Mouse (Mus musculus) ES-Bruce4 (cell line): ENCODE results near the gene Cilp2. TPM values are rescaled to one million over a fixed set of nuclear protein-coding genes. Genes with fewer than 3 reads are reported as not detected.

Experiments used
- H3K27ac ChIP-seq: 2 replicates; pipeline ENCODE4 v1.5.1; 2012; ENCODE audit warnings: low read length, inconsistent platforms; ENCODE audit not compliant: insufficient read depth
- H3K27me3 ChIP-seq: 2 replicates; pipeline ENCODE4 v1.6.1; 2012; ENCODE audit warnings: mild to moderate bottlenecking, low read length, inconsistent platforms; ENCODE audit not compliant: control insufficient read depth, poor library complexity, insufficient read depth, severe bottlenecking
- H3K36me3 ChIP-seq: 2 replicates; pipeline ENCODE4 v1.6.1; 2012; ENCODE audit warnings: inconsistent platforms, mild to moderate bottlenecking, low read length, moderate library complexity; ENCODE audit not compliant: control insufficient read depth, poor library complexity, insufficient read depth, severe bottlenecking
- H3K4me1 ChIP-seq: one replicate; pipeline ENCODE4 v1.8.1; 2011; ENCODE audit warnings: low read length; ENCODE audit not compliant: control insufficient read depth, insufficient read depth
- H3K4me3 ChIP-seq: 2 replicates; pipeline ENCODE4 v1.5.1; 2011; ENCODE audit warnings: low read depth, mild to moderate bottlenecking, low read length
- H3K9ac ChIP-seq: 2 replicates; pipeline ENCODE4 v1.6.1; 2012; ENCODE audit warnings: low read depth, mild to moderate bottlenecking, inconsistent platforms; ENCODE audit not compliant: poor library complexity, severe bottlenecking
- H3K9me3 ChIP-seq: replicated peaks from 2 replicates; pipeline ENCODE4 v1.6.1; 2012; ENCODE audit warnings: mild to moderate bottlenecking, low read length, inconsistent platforms; ENCODE audit not compliant: control insufficient read depth, poor library complexity, insufficient read depth, severe bottlenecking
- CTCF ChIP-seq: IDR thresholded peaks from one replicate; pipeline ENCODE4 v1.8.1; 2011; ENCODE audit warnings: low read depth, low read length
- EP300 ChIP-seq: IDR thresholded peaks from 2 replicates; pipeline ENCODE4 v1.6.1; 2011; ENCODE audit warnings: low read depth, low read length; ENCODE audit not compliant: insufficient read depth
- POLR2A ChIP-seq: IDR thresholded peaks from one replicate; pipeline ENCODE4 v1.8.1; 2011; ENCODE audit warnings: low read length; ENCODE audit not compliant: insufficient read depth
- polyA plus RNA-seq: library from polyadenylated mRNA; stranded (reverse); fragments of >200 nt; gene quantifications from 2 replicates; pipeline ENCODE4 v1.2.4, GENCODE M21; 2011; ENCODE audit warnings: low read depth; ENCODE audit not compliant: missing spikeins, insufficient read depth, insufficient read length

Gene Cilp2
- polyA plus RNA-seq, 1 experiment = 0.96 TPM

DNA sequence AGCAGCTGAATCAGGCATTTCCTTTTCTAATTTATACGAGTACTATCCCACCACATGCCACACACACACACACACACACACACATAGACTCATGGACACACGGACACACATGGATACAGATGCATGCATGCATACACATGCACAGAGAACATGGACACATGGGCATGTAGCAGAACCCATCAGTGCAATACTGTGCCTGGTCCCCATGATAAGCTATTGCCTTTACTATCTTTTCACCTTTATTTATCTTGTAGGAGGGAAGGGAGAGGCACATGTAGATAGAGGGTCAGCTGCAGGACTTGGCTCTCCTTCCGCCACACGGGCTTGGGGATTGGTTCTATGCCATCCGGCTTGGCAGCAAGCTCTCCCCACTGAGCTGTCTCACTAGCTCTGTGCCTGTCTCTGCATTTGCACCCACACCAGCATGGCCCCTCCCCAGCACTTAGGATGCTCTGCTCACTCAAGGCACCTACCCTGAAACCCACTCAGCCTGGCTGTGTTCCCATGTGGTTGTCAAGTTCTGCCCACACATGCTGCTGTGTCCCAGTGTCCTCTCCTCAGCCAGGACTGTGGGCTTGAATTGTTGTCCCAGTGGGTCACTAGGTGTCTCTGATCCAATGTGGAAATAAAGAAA is 24.0 kb downstream of the Cilp2 start:
- Histone ChIP-seq H3K4me3 (no peak overlapping the region), H3K9ac (no peak overlapping the region), H3K27me3 (no peaks in the 10 kb centered on the region), H3K36me3 (no peaks in the 10 kb centered on the region), H3K9me3 (no peaks in the 10 kb centered on the region), H3K27ac (no peak overlapping the region), H3K4me1 (no peaks in the 10 kb centered on the region)
- TF ChIP-seq POLR2A (no peak), CTCF (no peak), EP300 (no peak)

DNA sequence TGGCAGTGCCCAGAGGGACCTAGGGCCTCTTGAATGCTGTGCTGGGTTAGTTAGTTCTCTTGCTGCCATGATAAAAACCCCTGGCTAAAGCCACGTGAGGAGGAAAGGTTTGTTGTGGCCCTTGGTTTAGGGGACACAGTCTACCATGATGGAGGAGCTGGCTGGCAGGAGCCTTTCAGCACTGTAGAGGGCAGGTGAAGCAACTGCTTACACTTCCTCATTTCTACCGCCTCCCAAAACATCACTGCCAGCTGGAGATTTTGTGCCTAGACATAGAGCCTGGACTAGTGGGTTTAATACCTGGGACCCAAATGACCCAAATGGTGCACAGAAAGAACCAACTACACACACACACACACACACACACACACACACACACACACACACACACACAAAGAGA is 26.2 kb downstream of the Cilp2 start:
- Histone ChIP-seq H3K36me3 (no peaks in the 10 kb centered on the region), H3K27ac (no peak overlapping the region), H3K4me3 (no peak overlapping the region), H3K9me3 (no peaks in the 10 kb centered on the region), H3K27me3 (no peaks in the 10 kb centered on the region), H3K4me1 (no peaks in the 10 kb centered on the region), H3K9ac (no peak overlapping the region)
- no peak for TF ChIP-seq EP300
- TF ChIP-seq CTCF = no peak
- no peak for TF ChIP-seq POLR2A

DNA sequence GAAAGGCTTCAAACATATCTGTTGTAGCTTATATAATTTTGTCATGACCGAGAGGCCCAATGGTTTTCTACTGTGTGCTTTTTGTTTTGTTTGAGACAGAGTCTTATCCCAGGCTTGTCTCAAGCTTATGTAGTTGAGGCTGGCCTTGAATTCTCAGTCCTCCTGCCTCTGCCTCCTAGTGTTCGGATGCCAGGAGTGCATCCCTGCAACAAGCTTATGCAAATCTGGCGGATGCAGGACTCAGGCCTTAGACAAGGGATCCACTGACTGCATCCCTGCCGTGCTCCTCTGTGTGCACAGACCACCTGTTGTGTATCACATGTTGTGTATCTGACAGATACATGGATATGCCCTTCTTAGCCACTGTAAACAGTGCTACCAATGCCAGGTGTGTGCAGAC is 26.7 kb downstream of the Cilp2 start:
- Histone ChIP-seq H3K27ac (no peak overlapping the region), H3K9me3 (no peaks in the 10 kb centered on the region), H3K4me3 (no peak overlapping the region), H3K27me3 (no peaks in the 10 kb centered on the region), H3K4me1 (no peaks in the 10 kb centered on the region), H3K36me3 (no peaks in the 10 kb centered on the region), H3K9ac (no peak overlapping the region)
- TF ChIP-seq POLR2A = no peak
- peak; percentile 76 for TF ChIP-seq CTCF
- TF ChIP-seq EP300 = no peak

DNA sequence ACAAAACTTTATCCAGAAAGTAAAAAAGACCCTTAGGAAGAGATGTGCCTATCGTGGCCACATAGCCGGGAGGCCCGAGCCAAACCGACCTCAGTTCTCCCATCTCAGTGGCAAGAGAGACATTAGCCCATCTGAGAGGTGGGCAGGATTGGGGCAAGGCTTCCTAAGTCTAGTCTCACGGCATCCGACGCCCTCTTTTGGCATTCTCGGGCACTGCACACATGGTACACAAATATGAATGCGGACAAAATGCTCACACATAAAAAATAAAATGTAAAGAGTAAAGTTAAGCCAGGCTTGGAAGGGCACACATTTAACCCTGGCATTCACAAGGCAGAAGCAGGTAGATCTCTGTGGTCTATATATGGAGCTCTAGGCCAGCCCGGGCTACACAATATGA is 33.6 kb downstream of the Cilp2 start:
- Histone ChIP-seq H3K9me3 (no peaks in the 10 kb centered on the region), H3K4me3 (no peak overlapping the region), H3K27me3 (no peaks in the 10 kb centered on the region), H3K4me1 (peaks cover 4% of the 10 kb centered on the region), H3K9ac (no peak overlapping the region), H3K36me3 (no peaks in the 10 kb centered on the region), H3K27ac (no peak overlapping the region)
- no peak for TF ChIP-seq EP300
- no peak for TF ChIP-seq POLR2A
- peak; percentile 64 for TF ChIP-seq CTCF

DNA sequence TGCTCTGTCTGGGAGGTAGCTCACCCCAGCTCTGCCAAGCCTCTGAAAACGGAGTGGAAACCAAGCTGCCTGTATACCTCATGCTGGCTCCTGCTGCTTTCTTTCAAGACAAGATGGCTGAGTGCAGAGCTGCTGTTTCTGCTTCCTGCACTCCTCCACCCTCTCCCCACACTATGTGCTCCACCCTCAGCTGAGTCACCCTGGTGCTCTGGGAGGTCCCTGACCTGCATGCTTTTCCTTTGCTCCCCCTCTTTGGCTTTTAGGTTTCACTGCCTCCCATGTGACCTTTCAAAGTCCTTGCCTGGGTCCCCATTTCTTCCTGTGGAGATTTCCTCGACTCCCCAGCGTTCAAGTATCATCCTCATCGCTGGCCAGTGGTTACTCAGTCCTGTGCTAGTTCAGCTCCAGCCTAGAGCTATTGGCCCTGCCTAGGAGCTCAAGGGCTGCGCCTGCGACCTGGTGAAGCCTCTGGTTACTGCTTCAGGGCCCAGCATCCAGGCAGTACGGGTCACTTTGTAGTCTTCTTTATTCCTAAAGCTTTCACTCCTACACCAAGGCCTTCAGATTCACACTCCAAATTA is 36.5 kb downstream of the Cilp2 start:
- H3K9me3 ChIP-seq = no peaks in the 10 kb centered on the region
- TF ChIP-seq CTCF (no peak), EP300 (0 out of 2 replicates have a peak, but pooled peaks have one; percentile 52)
- peak overlapping the region; percentile 80 for H3K27ac ChIP-seq
- peaks cover 12% of the 10 kb centered on the region for H3K4me1 ChIP-seq
- H3K4me3 ChIP-seq = no peak overlapping the region
- H3K27me3 ChIP-seq = no peaks in the 10 kb centered on the region
- no peaks in the 10 kb centered on the region for H3K36me3 ChIP-seq
- H3K9ac ChIP-seq = 0 out of 2 replicates have a peak overlapping the region, but pooled peaks have one; percentile 9

DNA sequence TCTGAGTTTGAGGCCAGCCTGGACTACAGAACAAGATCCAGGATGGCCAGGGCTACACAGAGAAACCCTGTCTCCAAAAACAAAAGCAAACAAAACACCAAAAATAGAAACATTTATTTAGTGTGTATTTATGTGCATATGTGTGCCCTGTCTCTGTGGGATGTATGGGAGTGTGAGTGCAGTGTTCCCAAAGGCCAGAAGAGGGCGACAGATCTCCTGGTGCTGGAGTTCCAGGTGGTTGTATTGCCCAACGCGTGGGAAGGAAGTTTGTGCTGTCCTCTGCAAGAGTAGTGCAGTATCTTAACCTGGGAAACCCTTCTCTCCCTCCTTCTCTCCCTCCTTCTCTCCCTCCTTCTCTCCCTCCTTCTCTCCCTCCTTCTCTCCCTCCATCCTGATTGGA is 37.6 kb downstream of the Cilp2 start:
- Histone ChIP-seq H3K4me3 (no peak overlapping the region), H3K9me3 (no peaks in the 10 kb centered on the region), H3K9ac (no peak overlapping the region), H3K27ac (peak overlapping the region; percentile 84), H3K4me1 (peaks cover 15% of the 10 kb centered on the region), H3K36me3 (no peaks in the 10 kb centered on the region), H3K27me3 (no peaks in the 10 kb centered on the region)
- TF ChIP-seq EP300 (no peak), CTCF (peak; percentile 92)
